Mouse (Mus musculus): ENCODE results near the gene Itga4. TPM values are rescaled to one million over a fixed set of nuclear protein-coding genes. Genes with fewer than 3 reads are reported as not detected.
A peak's percentile ranks its signal among the peaks of the same experiment; 100 is the strongest.

Itga4 gene
- polyA plus RNA-seq, 1 experiment from 2014 or later = 10.2 TPM

- Histone ChIP-seq H3K4me3 (ENCODE audit: low read depth, low read length) (no peak overlapping the region), H3K27ac (ENCODE audit: low read depth) (no peak overlapping the region), H3K4me2 (ENCODE audit: low read depth, low read length) (no peak overlapping the region), H3K4me1 (ENCODE audit: insufficient read depth) (no peaks in the 10 kb centered on the region), H3K36me3 (replicated peaks; ENCODE audit: insufficient read depth, low read length) (peaks cover 22% of the 10 kb centered on the region), H3K9ac (replicated peaks) (no peak overlapping the region), H3K27me3 (ENCODE audit: insufficient read depth, low read length) (no peaks in the 10 kb centered on the region), H3K9me3 (ENCODE audit: low read length) (no peaks in the 10 kb centered on the region)
- TF ChIP-seq CTCF (IDR thresholded peaks at IDR 0.05; ENCODE audit: low read depth) (no peak), EP300 (IDR thresholded peaks at IDR 0.05; ENCODE audit: low read depth) (no peak)
- ATAC-seq (no peak), DNase-seq (no peak)
Measured at GRCm38 (mm10) chr2:79302398-79302797, 47.2 kb downstream of the Itga4 start.

GRCm38 (mm10) chr2:79307549-79307948, 52.3 kb downstream of the Itga4 start:
- 87% methylated on average over 4 of the region's 4 CpGs for WGBS (ENCODE audit: insufficient replicate concordance)
- no peak overlapping the region for H3K4me2 ChIP-seq (ENCODE audit: low read depth, low read length)
- ATAC-seq = no peak
- H3K4me3 ChIP-seq (ENCODE audit: low read depth, low read length) = no peak overlapping the region
- H3K27ac ChIP-seq (ENCODE audit: low read depth) = no peak overlapping the region
- no peaks in the 10 kb centered on the region for H3K27me3 ChIP-seq (ENCODE audit: insufficient read depth, low read length)
- peaks cover 47% of the 10 kb centered on the region for H3K36me3 ChIP-seq (replicated peaks; ENCODE audit: insufficient read depth, low read length)
- TF ChIP-seq CTCF (IDR thresholded peaks at IDR 0.05; ENCODE audit: low read depth) (no peak), EP300 (IDR thresholded peaks at IDR 0.05; ENCODE audit: low read depth) (no peak)
- H3K4me1 ChIP-seq (ENCODE audit: insufficient read depth) = no peaks in the 10 kb centered on the region
- H3K9me3 ChIP-seq (ENCODE audit: low read length) = no peaks in the 10 kb centered on the region
- H3K9ac ChIP-seq (replicated peaks) = no peak overlapping the region
- no peak for DNase-seq

GRCm38 (mm10) chr2:79309454-79310118, 54.4 kb downstream of the Itga4 start:
- Histone ChIP-seq H3K9ac (replicated peaks) (no peak overlapping the region), H3K27me3 (ENCODE audit: insufficient read depth, low read length) (no peaks in the 10 kb centered on the region), H3K36me3 (replicated peaks; ENCODE audit: insufficient read depth, low read length) (peaks cover 51% of the 10 kb centered on the region), H3K27ac (ENCODE audit: low read depth) (no peak overlapping the region), H3K9me3 (ENCODE audit: low read length) (no peaks in the 10 kb centered on the region), H3K4me1 (ENCODE audit: insufficient read depth) (no peaks in the 10 kb centered on the region), H3K4me2 (ENCODE audit: low read depth, low read length) (no peak overlapping the region), H3K4me3 (ENCODE audit: low read depth, low read length) (no peak overlapping the region)
- 91% methylated on average over 13 of the region's 13 CpGs for WGBS (ENCODE audit: insufficient replicate concordance)
- no peak for DNase-seq
- no peak for TF ChIP-seq EP300 (IDR thresholded peaks at IDR 0.05; ENCODE audit: low read depth)
- no peak for TF ChIP-seq CTCF (IDR thresholded peaks at IDR 0.05; ENCODE audit: low read depth)
- ATAC-seq = no peak

GRCm38 (mm10) chr2:79312499-79312898, 57.3 kb downstream of the Itga4 start:
- no peak overlapping the region for H3K4me2 ChIP-seq (ENCODE audit: low read depth, low read length)
- no peak for DNase-seq
- ATAC-seq = no peak
- no peaks in the 10 kb centered on the region for H3K27me3 ChIP-seq (ENCODE audit: insufficient read depth, low read length)
- TF ChIP-seq CTCF (IDR thresholded peaks at IDR 0.05; ENCODE audit: low read depth) (no peak), EP300 (IDR thresholded peaks at IDR 0.05; ENCODE audit: low read depth) (no peak)
- no peaks in the 10 kb centered on the region for H3K9me3 ChIP-seq (ENCODE audit: low read length)
- H3K9ac ChIP-seq (replicated peaks) = no peak overlapping the region
- H3K36me3 ChIP-seq (replicated peaks; ENCODE audit: insufficient read depth, low read length) = peaks cover 68% of the 10 kb centered on the region
- no peaks in the 10 kb centered on the region for H3K4me1 ChIP-seq (ENCODE audit: insufficient read depth)
- WGBS (ENCODE audit: insufficient replicate concordance) = 89% methylated on average over 4 of the region's 4 CpGs
- H3K27ac ChIP-seq (ENCODE audit: low read depth) = no peak overlapping the region
- H3K4me3 ChIP-seq (ENCODE audit: low read depth, low read length) = no peak overlapping the region

- TF ChIP-seq CTCF (IDR thresholded peaks at IDR 0.05; ENCODE audit: low read depth) = no peak
- no peak for TF ChIP-seq EP300 (IDR thresholded peaks at IDR 0.05; ENCODE audit: low read depth)
- H3K27me3 ChIP-seq (ENCODE audit: insufficient read depth, low read length) = no peaks in the 10 kb centered on the region
- no peak overlapping the region for H3K9ac ChIP-seq (replicated peaks)
- no peak overlapping the region for H3K27ac ChIP-seq (ENCODE audit: low read depth)
- H3K4me2 ChIP-seq (ENCODE audit: low read depth, low read length) = no peak overlapping the region
- H3K9me3 ChIP-seq (ENCODE audit: low read length) = no peaks in the 10 kb centered on the region
- ATAC-seq (peak; percentile 67; the same call in 1 of the 2 replicates), DNase-seq (peak; percentile 37)
- WGBS (ENCODE audit: insufficient replicate concordance) = 89% methylated on average over 4 of the region's 4 CpGs
- peaks cover 66% of the 10 kb centered on the region for H3K36me3 ChIP-seq (replicated peaks; ENCODE audit: insufficient read depth, low read length)
- H3K4me1 ChIP-seq (ENCODE audit: insufficient read depth) = no peaks in the 10 kb centered on the region
- no peak overlapping the region for H3K4me3 ChIP-seq (ENCODE audit: low read depth, low read length)
Measured at GRCm38 (mm10) chr2:79315108-79315507, 59.9 kb downstream of the Itga4 start.

GRCm38 (mm10) chr2:79316182-79316880, 61.1 kb downstream of the Itga4 start:
- no peaks in the 10 kb centered on the region for H3K27me3 ChIP-seq (ENCODE audit: insufficient read depth, low read length)
- peaks cover 69% of the 10 kb centered on the region for H3K36me3 ChIP-seq (replicated peaks; ENCODE audit: insufficient read depth, low read length)
- DNase-seq = no peak
- no peaks in the 10 kb centered on the region for H3K4me1 ChIP-seq (ENCODE audit: insufficient read depth)
- no peak for ATAC-seq
- H3K9ac ChIP-seq (replicated peaks) = no peak overlapping the region
- no peak overlapping the region for H3K4me3 ChIP-seq (ENCODE audit: low read depth, low read length)
- TF ChIP-seq EP300 (IDR thresholded peaks at IDR 0.05; ENCODE audit: low read depth) (no peak), CTCF (IDR thresholded peaks at IDR 0.05; ENCODE audit: low read depth) (no peak)
- no peak overlapping the region for H3K27ac ChIP-seq (ENCODE audit: low read depth)
- no peaks in the 10 kb centered on the region for H3K9me3 ChIP-seq (ENCODE audit: low read length)
- H3K4me2 ChIP-seq (ENCODE audit: low read depth, low read length) = no peak overlapping the region
- 89% methylated on average over 9 of the region's 9 CpGs for whole genome bisulfite sequencing (ENCODE audit: insufficient replicate concordance)

Measured in liver, postnatal 0 days (tissue).